Mouse (Mus musculus) skeletal muscle tissue, adult 2 months (tissue): ENCODE measurements at regions not wholly inside any gene's neighbourhood (a gene's known extent, or its start where the extent isn't known, plus 50 kb on each side); places are given as distances from the start of the nearest gene placed in this dataset.

Source experiments
- DNase-seq: peaks from one replicate; pipeline ENCODE4 v3.0.0-alpha.2; 2012; ENCODE audit warnings: low read depth, low spot score

- no peak for DNase-seq
Measured at GRCm38 (mm10) chr9:83059083-83059482, 83.8 kb upstream of the Phip start.

DNA sequence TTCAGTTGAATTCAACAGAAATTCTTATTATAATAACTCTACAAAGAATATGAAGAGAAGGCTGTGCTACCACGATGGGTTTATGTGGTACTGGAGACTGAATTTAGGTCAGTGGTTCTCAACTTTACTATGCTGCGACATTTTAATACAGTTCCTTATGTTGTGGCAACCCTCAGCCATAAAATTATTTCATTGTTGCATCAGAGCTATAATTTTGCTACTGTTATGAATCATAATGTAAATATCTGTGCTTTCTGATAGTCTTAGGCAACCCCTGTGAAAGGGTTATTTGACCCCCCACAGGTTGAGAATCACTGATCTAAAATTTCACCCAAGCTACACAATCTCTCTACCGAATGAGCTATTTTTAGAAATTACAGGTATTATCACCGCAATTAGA is 80.9 kb upstream of the Phip start:
- no peak for DNase-seq

DNA sequence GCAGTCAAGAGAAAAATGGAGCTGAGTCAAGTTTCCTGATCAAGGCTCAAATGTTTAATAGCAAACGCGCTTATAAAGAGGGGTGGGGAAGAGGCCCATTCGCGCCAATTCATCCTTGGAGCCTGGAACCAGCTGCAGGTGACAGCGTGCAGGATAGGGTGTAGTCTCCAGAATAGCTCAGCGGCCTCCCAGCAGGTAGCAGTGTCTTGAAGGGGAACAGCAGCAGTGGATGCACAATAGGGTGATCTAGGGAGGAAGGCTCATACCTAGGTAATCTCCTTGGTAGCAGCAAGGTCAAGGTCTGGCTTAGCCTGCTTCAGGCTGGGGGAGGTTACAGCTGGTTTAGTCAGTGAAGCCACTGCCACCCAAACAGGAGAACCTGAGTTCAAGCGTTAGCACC is 76.3 kb upstream of the Phip start:
- no peak for DNase-seq

GRCm38 (mm10) chr9:83047567-83048238 is 72.4 kb upstream of the Phip start:
- DNase-seq, result no peak

DNA sequence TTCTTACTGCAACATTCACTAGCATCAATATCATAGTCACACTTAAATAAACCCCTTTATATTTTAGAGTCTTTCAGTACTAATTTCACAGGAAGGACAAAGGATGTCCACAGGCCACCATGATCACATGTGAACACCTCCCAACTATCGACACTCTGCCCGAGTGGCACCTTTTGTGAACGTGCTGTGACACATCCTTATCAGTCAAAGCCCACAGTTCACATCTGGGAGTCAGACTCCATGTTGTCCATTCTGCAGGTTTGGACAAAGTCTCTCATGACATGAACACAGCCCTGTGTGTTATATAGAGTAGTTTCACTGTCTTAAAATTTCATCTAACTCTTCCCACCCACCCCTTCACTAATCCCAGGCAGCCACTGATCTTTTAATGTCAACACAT is 70.7 kb upstream of the Phip start:
- no peak for DNase-seq

GRCm38 (mm10) chr9:83043790-83044189 is 68.5 kb upstream of the Phip start:
- DNase-seq, result no peak

- no peak for DNase-seq
Measured at GRCm38 (mm10) chr9:83041345-83041744, 66.0 kb upstream of the Phip start.

- no peak for DNase-seq
Measured at GRCm38 (mm10) chr9:83040686-83041085, 65.4 kb upstream of the Phip start.

GRCm38 (mm10) chr9:83037261-83038119 is 62.2 kb upstream of the Phip start:
- peak; percentile 39 for DNase-seq
